Mouse (Mus musculus) urinary bladder, postnatal 36 days (tissue): ENCODE results near the gene 1700042G07Rik.

ENCODE experiments used
- DNase-seq, 2 experiments: peaks; one replicate each; pipeline ENCODE4 v3.0.0; 2022; ENCODE audit warnings: low spot score in 2 of 2, mixed read lengths in 1 of 2

Gene 1700042G07Rik

DNA sequence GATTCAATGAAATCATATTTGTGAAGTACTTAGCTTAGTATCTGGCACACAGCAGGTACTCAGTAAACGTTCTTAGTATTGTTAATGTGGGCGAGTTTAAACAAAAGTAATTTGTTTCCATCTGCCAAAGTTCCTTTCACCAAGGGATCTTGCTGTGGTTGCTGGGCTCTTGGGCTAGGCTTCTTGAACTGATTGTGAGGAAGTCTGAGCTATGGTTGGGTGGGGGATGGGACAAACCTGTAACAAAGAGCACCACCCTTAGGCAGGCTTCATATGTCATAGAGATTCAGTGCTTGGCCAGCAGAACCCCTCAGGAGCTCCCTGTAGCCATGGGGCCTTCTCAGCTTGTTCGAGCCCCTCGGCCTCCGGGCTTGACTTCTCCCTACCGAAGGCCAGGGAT is at the start of gene 1700042G07Rik, which contains the start of gene Gm49337:
1700042G07Rik (plus strand) TSS at position 301 of the 400 bp plus-strand sequence.
Gm49337 (plus strand) TSS at position 313 of the 400 bp plus-strand sequence.
- no peak for DNase-seq

DNA sequence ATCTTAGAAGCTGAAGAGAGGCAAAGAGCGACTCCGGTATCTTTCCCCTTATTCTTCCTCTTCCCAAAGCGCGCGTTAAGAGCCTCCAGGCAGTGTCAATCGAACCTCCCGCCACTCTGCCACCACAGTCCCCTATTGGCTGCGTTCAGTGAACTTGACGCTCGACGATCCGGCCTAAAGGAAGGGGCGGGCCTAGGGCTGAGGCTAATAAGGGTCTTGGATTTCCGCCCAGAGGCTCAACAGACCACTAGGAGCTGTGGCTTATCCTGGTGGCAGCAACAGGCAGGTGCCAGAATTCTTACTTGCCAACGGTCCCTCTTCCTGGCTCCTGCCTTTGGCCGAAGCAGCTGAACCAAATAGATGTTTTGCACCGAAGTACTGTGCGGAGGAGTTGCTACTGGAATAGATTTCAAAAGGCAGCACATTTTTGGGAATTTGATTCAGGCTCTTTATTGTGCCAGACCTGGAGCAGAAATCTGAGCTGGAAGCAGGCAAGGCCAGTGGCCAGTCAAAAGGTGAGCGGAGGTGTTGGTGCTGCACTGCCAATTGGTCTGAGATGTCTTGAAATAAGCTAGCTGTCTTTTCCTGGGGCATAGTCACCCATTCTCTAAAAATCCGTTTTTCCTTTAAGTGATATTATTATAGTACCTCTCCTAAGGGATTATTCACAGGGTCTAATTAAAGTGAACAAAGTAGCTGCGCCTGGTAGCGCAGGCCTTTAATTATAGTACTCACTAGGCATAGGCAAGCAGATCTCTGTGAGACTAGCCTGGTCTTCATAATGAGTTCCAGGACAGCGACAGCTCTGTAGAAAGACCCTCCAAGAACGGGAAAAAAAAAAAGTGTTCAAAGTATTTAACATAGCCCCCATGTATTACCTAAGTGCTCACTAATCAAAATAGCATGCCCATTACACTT is 49.3 kb upstream of the 1700042G07Rik start, which contains the start of the genes Rad54l and Pomgnt1:
Rad54l (minus strand) TSS at position 89 of the 918 bp plus-strand sequence.
Pomgnt1 (plus strand) TSS at position 239 of the 918 bp plus-strand sequence.
- DNase-seq: peak; percentile 58 to 82

DNA sequence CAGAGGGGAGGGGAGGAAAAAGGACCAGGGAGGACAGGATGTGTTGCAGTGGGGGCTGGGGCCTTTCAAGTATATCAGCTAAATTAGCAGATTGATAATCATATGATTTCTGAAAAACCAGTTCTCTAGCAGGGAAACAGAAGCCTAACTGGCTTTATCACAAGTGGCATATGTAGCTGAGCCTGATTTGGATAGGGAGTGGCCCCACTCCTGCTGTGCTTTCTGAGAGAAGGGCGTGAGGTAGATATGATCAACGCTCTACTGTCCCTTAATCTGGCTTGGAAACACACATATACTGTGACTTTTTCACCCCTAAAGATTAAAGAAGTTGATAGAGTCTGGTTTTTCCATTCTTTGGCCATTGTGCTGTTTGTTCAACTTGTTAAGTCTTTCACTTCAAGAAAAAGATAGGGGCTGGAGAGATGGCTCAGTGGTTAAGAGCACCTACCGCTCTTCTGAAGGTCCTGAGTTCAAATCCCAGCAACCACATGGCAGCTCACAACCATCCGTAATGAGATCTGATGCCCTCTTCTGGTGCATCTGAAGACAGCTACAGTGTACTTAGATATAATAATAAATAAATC is 47.3 kb upstream of the 1700042G07Rik start:
- no peak for DNase-seq

DNA sequence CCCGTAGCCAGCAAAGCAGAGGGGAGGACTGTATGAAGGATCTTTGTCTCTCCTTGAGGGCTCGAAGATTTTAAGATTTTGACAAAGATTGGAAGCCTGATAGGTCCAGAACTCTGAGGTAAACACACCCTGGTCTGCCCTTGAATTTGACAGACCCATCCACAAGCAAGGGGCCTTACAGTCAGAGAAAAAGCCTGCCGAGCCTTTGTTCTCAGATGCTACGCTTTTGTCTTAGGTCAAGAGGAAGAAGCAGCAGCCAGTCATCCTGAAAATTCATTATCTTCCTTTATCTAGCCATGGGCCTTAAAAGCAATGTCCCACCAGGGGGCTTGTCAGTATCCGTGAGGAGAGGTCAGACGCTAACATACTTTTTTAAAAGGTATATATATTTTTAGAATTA is 45.2 kb upstream of the 1700042G07Rik start:
- DNase-seq: no peak

DNA sequence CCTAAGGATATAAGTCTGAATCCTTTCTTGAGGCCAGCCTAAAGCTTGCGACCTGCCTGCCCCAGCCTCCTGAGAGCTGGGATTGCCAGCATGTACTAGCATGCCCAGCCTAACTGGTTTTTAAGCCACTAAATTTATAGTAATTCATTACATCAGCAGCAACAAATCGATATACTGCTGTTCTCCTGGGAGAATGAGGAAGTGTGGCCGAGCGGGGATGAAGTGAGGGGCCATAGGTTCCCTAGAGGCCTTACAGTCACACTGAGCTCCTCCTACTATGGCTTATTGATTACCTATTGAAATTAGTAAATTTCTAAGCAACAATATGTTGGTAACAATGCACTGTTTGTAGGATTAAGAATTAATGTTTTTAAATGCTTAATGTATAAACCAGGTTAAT is 40.0 kb upstream of the 1700042G07Rik start:
- no peak for DNase-seq

DNA sequence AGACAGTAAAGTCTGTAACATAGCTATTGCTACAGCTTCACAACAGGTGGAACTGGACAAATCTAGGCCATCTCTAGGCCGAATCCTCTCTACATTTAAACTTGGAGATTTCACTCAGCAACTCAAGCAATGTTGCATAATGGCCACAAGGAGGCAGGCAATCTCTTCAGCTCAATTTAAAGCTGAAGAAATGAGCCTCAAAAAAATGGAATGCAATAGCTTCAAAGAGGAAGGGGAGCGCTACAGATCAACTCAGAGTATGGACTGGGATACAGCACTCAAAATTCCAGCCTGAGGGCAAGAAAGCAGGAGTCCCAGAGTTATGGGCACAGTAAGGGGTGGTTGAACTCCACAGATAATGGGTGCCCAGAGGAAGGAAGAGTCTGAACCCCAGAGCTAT is 38.2 kb upstream of the 1700042G07Rik start:
- DNase-seq: no peak

DNA sequence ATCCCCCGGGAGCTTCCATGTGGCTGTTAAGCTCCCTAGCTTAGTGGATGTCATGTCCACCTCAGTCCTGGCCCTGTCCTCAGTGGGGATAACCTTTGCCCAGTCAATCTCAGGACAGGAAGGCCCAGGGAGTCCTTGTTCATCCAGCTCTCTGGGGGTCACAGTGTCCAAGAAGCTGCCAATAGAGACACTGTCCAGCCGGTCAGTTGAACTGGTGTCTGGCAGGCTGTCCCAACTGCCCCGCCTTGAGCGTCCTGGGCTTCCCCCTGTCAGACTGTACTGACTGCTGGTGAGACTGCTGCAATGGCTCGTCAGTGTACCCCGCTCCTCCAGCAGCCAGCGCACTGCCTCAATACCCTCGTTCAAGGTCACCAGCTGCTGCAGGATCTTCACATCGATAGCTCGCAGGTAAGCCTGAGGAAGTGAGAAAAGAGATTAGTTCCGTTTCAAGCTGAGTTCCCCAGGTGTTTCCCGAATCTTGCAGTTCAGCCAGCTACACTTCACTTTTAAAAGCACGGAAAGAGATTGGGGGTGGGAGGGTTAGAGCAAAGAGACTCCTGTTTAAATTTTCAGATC is 35.7 kb upstream of the 1700042G07Rik start:
- DNase-seq: no peak

DNA sequence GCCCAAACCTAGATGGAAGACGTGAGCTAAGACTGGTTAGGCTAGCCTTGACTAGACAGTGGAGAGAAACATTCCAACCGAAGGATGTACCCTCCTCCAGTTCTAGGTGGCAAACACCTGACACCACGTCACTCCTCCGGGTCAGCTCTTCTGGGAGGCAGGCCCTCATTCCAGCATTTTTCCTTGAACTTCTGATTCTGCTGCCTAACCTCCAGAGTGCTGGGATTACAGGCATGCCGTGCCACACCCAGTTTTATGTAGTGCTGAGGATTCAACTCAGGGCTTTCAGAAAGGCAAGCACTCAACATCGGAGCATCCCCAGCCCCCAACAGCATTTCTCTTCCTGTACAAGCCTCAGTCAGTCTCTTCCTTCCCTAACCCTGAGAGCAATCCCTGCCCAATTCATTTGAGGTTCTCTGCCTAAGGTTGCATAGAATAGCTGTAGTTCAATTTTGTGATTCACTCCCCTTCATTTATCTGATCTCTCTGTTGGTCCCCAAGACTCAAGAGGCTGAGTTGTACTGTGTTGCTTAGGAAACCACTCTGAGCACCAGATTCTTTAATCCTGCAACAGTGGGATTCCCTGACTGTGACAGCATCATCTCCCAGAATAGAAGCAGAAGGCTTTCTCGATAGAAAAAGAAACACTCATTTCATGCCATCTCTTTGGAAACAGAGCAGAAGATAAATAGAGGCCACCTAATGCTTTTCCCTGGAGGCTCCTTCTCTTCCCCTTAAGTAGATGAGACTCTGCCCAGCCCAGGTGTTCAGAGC is 32.2 kb upstream of the 1700042G07Rik start:
- DNase-seq: no peak

DNA sequence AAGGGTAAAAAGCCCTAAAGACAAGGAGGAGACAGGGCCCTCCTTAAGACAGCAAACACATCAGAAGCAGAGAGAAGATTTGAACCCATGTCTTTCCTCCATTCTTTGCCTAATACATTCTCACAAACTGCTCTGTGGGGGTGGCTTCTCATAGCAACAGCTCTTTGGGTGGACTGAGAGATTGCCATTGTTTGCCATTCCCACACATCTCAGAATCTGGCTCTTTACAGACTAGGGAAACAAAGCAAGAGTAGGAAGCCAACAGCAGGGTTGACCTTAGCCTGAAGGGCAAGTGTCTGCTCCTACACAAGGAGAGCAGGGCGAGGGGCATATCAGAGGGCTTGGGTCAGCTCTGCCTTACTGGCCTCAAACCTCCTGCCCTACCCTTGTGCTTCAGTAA is 31.4 kb upstream of the 1700042G07Rik start:
- DNase-seq: no peak

DNA sequence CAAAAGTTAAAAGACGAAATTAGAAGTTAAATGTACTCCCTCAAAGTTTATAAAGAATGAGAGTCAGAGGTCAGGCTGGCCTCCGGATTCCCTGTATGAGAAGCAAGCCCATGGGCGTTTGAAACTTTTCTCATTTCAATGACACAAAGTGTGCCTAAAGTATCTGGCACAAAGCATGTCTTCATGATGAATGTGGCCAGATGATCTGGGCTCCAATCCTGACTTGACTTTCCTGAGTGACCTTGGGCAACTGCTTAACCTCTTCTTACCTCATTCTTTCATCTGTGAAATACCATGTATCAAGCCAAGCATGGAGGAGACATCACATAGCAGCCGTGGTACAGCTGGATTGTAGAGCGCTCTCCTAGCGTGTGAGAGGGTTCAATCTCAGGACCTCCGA is 30.9 kb upstream of the 1700042G07Rik start:
- no peak for DNase-seq

DNA sequence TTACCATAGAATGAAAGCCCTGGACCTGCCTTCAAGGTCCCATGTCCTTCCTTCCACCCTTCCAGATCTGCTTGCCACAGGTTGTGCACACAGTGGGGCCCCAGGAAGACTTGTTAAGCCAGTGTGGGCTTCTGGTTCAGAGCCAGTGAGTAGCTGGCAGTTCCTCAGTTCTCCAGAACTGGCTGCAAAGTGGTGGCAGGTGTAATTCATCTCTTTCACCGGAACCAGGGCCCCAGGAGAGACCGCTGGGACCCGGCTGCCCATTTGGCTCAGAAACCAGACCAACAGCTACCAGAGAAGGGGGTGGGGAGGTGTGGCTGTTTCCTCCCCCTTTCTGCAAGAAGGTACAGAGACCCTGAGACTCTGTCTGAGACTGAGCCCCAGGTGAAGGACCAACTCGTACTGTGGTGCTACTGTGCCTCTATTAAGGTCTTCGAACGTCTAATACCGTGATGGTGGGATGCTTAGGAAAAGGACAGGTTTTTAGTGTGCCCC is 29.8 kb upstream of the 1700042G07Rik start:
- no peak for DNase-seq

DNA sequence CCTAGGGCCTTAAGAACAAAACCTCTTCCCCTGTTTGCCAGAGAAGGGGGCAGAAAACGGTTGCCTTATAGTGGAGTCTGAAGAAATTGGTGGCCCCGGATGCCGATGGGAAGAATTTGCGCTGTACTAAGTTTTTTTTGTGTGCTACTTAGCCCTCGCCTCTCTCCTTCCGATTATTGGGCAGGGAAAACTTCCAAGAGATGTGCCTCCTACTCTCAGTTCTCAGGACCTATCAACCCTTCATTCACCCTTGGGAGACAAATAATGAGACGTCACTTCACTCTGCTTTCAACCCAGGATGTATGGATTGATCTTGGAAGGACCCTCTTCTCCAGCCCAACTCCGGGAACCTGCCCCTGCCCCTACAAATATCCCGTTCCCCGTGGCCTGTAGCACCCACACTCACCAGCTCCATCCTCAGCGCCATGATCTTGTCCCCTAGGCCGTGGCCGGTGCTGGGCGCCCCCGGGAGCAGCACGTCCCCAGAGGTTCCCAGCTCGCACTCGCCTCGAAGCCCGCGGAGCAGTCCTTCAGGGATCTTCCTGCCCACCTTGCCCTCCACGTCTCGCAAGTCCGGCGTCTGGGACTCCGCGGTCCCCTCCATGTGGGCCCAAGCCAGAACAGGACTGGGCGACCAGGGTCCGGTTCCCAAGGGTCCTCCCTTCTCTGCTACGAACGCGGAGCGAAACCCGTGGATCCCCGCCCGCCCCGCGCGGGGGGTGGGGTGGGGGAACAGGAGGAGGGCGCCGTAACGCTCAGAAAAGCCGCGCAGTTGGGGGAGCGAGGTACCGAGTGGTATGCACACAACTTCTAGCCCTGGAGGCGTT is 29.1 kb upstream of the 1700042G07Rik start:
- DNase-seq: peak; percentile 62 to 68

DNA sequence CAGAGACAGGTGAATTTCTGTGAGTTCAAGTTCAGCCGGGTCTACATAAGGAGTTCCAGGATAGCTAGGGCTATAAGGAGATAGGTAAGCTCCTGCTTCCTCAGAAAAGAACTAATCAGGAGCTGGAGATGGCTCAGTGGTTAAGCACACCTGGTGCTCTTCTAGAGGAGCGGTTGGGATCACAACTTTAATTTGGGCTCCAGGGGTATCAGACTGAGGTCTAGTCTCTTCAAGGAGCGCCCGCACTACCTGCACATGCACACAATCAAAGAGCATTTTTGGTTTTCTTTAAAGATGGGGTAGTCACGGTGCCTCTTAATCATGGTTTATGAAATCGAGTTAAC is 23.4 kb upstream of the 1700042G07Rik start:
- DNase-seq: no peak

DNA sequence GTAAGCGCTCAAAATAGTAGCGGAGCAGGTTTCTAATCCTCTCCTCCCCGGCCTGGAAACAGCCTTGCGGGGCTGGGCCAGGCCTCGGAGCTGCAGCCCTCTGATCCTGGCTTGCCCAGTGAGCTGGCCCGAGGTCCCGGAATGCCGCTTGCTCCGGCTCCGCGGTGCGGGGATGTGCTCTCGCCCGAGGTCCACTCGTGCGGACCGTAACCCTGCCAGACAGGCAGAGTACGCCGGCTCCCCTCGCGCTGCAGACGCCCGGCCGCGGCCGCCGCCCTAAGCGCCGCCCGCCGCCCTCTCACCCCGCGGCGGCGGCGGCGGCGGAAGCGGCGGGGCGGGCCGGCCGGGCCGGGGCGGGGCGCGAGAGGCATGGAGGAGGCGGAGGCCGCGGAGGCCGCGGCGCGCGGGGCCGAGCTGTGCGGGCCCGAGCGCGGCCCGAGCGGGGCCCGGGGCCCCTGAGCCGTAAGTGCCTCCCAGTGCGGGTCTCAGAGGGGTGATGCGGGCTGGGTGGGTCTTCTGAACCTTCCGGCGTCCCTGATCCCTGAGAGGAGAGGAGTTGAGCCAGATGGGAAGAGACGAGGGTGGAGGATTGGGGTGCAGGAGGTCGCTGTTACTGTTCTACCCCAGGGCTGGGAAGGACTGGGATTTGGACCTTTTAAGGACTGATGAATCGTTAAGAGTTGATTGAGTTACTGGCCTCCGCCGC is 22.9 kb upstream of the 1700042G07Rik start:
- DNase-seq: peak in 1 of 2 experiments; percentile 58

DNA sequence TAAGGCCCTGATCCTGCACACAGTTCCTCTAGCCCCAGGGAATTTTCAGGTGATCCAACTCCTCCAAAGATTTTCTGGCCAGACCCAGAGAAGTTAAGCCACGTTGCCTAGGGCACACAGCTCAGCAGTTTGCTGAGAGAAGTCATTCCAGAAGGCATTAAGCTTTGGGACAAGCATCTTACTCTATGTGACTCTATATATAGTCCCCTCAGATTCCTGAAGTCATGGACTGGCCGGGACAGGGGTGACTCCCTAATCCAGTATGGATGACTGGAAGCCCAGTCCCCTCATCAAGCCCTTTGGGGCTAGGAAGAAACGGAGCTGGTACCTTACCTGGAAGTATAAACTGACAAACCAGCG is 22.3 kb upstream of the 1700042G07Rik start:
- DNase-seq: no peak

DNA sequence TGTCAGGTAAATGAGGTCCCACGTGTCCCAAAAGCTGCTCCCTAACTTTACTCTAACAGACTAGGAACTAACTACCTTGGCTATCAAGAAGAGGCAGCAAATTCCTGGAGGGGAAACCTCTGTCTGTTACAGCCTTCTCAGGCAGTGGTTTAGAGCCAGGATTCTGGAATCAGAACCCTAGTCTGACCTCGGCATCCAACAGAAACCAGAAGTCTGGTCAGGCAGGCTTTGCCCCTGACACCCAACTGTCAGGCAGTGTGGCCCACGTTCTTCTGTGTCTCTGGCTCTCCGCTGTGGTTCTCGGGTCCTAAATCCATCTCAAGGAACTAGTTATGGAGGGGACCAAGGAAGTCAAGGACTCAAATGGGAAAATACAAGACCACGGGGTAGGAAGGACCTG is 21.9 kb upstream of the 1700042G07Rik start, which contains the start of gene Lurap1:
Lurap1 (minus strand) TSS at position 101 of the 400 bp plus-strand sequence.
- no peak for DNase-seq

DNA sequence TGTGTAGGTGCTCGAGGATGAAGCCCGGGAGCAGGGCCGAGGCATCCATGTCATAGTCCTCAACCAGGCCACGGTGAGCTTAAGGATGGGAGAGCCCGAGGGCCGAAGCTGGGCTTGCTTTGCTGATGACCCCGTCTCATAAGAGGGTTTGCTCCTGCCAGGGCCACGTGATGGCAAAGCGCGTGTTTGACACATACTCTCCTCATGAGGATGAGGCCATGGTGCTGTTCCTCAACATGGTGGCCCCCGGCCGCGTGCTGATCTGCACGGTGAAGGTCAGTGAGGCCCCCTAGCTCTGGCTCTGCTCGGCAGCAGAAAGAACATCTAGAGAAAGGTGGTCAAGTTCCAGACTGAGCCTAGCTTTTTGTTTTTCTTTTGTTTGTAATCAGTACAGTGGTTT is 20.5 kb upstream of the 1700042G07Rik start:
- DNase-seq: no peak

DNA sequence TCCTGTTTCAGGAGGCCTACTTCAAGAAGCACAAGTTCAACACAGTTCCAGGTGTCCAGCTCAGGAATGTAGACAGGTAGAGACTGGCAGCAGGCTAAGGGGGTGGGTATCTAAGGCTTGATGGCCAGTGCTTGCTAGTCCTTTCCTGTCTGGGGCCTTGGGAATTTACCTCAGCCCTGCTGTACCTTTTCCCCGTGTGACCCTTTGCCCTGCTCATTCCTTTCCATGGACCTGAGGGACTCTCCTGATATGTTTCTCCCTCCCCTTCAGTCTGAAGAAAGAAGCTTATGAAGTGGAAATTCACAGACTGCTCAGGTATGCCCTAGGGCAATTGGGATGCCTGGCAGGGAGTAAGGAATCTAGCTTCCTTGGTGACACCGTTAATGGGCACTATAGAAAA is 15.3 kb upstream of the 1700042G07Rik start:
- DNase-seq: no peak

DNA sequence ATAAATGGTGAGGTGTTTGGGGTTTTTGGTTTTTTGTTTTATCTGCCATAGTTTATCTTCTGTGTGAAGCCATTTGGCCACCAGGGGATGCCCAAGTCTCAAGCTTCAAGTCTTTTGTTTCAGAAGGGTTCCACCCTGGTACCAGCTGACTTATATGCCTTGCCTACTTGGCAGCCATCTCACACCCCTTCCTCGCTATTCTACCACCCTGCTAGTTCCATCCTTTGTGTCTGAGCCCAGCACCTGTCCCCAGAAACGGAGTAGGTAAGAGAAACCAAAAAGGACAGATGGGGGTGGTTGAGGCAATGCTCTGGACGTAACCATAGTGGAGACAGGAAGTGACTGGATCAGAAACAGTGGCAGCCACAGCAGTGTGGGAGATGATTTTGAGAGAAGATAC is 13.3 kb upstream of the 1700042G07Rik start:
- no peak for DNase-seq

DNA sequence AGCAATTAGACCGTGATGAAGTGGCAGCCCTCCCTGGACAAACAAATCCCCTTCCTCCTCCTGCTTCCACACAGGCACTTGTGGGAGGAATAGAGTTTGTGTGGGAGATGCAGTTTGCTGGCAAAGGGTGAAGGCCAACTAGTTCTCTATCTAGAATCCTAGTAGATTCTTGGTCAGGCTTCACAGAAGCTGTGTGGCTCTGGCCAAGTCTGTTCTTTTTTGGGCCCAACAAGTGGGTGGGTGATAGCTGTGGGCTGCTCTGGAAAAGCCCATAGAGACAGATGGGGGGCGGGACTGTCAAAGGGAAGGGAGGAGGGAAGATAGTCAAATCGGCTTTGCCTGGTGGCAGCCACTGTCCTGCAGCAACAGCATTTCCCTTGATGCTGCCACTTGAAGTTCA is 12.4 kb upstream of the 1700042G07Rik start:
- no peak for DNase-seq
